Mouse (Mus musculus) urinary bladder, postnatal 14 days (tissue): ENCODE results near the gene Slc13a3.
A peak's percentile ranks its signal among the peaks of the same experiment; 100 is the strongest.

ENCODE experiments used
- DNase-seq: peaks from one replicate; pipeline ENCODE4 v3.0.0; 2021; ENCODE audit warnings: low spot score

The Slc13a3 gene

GRCm38 (mm10) chr2:165364334-165365091 lies 108.5 kb downstream of the Slc13a3 start:
- DNase-seq = peak; percentile 48

DNA sequence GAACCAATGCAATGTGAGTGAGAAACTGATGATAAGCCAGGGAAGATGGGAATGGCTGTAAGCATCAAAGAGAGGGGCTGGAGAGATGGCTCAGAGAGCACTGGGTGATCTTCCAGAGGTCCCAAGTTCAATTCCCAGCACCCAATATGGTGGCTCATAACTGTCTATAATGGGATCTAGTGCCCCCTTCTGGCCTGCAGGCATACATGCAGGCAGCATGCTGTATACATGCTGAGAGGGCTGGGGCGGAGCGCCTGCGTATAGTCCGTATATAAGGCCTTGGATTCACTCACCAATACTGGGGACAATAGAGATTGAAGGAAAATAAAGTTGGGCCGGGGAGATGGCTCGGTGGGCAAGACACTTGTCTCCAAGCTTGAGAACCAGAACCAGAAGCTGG lies 109.7 kb downstream of the Slc13a3 start:
- no peak for DNase-seq

DNA sequence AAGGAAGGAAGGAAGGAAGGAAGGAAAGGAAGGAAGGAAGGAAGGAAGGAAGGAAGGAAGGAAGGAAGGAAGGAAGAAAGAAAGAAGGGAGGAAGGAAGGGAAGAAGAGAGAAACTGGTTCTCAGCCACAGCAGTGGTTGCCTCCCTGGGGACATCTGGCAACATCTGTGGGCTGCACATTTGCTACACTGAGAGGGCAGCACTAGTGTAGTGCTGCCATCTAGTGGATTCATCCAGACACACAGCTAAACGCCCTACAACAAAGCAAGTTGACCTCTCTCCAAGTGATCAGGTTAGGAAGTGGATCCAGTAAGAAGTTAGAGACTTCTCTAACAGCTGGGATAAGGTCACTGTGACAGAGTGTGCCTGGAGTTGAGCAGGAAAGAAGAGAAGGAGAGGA lies 112.2 kb downstream of the Slc13a3 start:
- DNase-seq = peak; percentile 57
